Mouse (Mus musculus): ENCODE data around the gene Adamts2. TPM values are rescaled to one million over a fixed set of nuclear protein-coding genes. Genes with fewer than 3 reads are reported as not detected.

Gene Adamts2
- polyA plus RNA-seq, 1 experiment = 8.2 TPM

DNA sequence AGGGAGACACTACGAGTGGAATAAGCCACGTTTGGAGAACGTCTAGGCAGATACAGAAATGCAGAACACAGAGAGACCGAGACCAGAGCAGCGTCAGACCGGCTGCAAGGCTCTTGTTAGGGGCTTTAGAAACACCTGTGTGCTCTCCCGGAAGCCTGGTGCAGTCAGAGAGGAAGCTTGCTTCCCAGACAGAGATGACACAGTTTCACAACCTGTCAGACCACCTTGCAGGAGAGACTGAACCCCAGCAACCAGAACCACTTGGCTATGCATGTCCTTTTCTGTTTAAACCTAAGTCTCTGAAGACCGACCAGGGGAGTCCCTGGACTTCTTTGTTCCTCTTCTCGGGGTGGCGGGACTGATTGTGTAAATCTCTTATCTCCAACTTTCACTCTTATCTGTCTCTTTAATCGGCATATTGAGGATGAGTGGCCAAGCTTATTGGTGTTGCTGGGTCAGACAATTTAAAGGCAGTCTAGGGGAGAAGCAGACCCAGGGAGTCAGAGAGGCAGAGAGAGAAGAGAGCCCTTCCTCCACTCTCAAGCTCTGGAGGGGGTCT is 248.4 kb downstream of the Adamts2 start, which contains the start of gene Grm6:
Gene Grm6, plus strand, starts transcription at position 509 of the 559 bp plus-strand sequence.
- DNase-seq (ENCODE audit: low read depth) = no peak
- no peak for TF ChIP-seq CTCF (IDR thresholded peaks at IDR 0.05; ENCODE audit: borderline replicate concordance, extremely low read depth, insufficient read depth, insufficient read length)
- no peak for TF ChIP-seq POLR2A (IDR thresholded peaks at IDR 0.05; ENCODE audit: borderline replicate concordance, extremely low read depth, insufficient read depth, insufficient read length, poor library complexity, severe bottlenecking)

DNA sequence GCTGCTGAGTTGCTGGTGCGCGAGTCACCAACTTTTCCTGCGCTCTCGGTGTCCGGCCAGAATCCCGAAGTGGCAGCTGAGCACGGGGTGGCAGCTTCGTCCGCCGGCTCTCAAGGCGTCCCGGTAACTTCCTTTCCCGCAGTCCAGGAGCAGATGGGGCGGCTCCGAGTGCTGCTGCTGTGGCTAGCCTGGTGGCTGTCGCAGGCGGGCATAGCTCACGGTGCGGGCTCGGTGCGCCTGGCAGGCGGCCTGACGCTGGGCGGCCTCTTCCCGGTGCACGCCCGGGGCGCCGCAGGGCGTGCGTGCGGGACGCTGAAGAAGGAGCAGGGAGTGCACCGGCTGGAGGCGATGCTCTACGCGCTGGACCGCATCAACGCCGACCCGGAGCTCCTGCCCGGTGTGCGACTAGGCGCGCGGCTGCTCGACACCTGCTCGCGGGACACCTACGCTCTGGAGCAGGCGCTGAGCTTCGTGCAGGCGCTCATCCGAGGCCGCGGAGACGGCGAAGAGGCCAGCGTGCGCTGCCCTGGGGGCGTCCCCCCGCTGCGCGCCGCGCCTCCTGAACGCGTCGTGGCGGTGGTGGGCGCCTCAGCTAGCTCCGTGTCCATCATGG is 249.2 kb downstream of the Adamts2 start:
- TF ChIP-seq CTCF (IDR thresholded peaks at IDR 0.05; ENCODE audit: borderline replicate concordance, extremely low read depth, insufficient read depth, insufficient read length) (no peak), POLR2A (IDR thresholded peaks at IDR 0.05; ENCODE audit: borderline replicate concordance, extremely low read depth, insufficient read depth, insufficient read length, poor library complexity, severe bottlenecking) (no peak)
- DNase-seq (ENCODE audit: low read depth) = peak; percentile 25

Other genes starting within 250 kb of the Adamts2 start
- 0.52 and 0.62 TPM in 2 replicates for gene Cby3, start 247.6 kb upstream of the Adamts2 start, polyA plus RNA-seq (2012; rRNA removed)
- 694 and 702 TPM in 2 replicates for gene Hnrnph1, start 225.1 kb upstream of the Adamts2 start, polyA plus RNA-seq (2012; rRNA removed)
- gene Rufy1, start 171.0 kb upstream of the Adamts2 start, polyA plus RNA-seq (2012; rRNA removed) = 20.8 and 23.0 TPM in 2 replicates
- gene Zfp354c, start 225.6 kb downstream of the Adamts2 start, polyA plus RNA-seq (2012; rRNA removed) = 26.2 and 41.6 TPM in 2 replicates
- 1.1 and 1.4 TPM in 2 replicates for gene Zfp879, start 239.5 kb downstream of the Adamts2 start, polyA plus RNA-seq (2012; rRNA removed)
- 0.05 and 0.14 TPM in 2 replicates for gene Grm6, start 248.6 kb downstream of the Adamts2 start, polyA plus RNA-seq (2012; rRNA removed)

Measured in brain, embryonic 14.5 days (tissue).